Mouse (Mus musculus): ENCODE results near the gene Grid1. TPM values are rescaled to one million over a fixed set of nuclear protein-coding genes. Genes with fewer than 3 reads are reported as not detected.

Gene Grid1
- polyA plus RNA-seq, 1 experiment from 2014 or later, result 0.28 TPM

- Histone ChIP-seq H3K27ac (replicated peaks) (peak overlapping the region; percentile 76), H3K4me3 (peak overlapping the region; percentile 55), H3K27me3 (ENCODE audit: low read depth, poor library complexity, severe bottlenecking) (peaks cover 53% of the 10 kb centered on the region), H3K36me3 (no peaks in the 10 kb centered on the region), H3K4me1 (peaks cover 32% of the 10 kb centered on the region), H3K9me3 (replicated peaks) (no peaks in the 10 kb centered on the region)
- peak; percentile 63 for DNase-seq (ENCODE audit: low spot score)
- 6% methylated on average over 33 of the region's 33 CpGs for WGBS
Observed at GRCm38 (mm10) chr14:34896253-34896982, 76.5 kb downstream of the Grid1 start.

GRCm38 (mm10) chr14:34903854-34904253 is 83.9 kb downstream of the Grid1 start:
- no peak for DNase-seq (ENCODE audit: low spot score)
- Histone ChIP-seq H3K4me1 (peaks cover 13% of the 10 kb centered on the region), H3K9me3 (replicated peaks) (no peaks in the 10 kb centered on the region), H3K4me3 (no peak overlapping the region), H3K27ac (replicated peaks) (no peak overlapping the region; the same call in 1 of the 2 replicates), H3K27me3 (ENCODE audit: low read depth, poor library complexity, severe bottlenecking) (no peaks in the 10 kb centered on the region), H3K36me3 (no peaks in the 10 kb centered on the region)
- WGBS, result 66% methylated on average over 4 of the region's 4 CpGs

- WGBS, result 77% methylated on average over 2 of the region's 2 CpGs
- no peak overlapping the region for H3K27ac ChIP-seq (replicated peaks)
Observed at GRCm38 (mm10) chr14:34905697-34906096, 85.8 kb downstream of the Grid1 start.

DNA sequence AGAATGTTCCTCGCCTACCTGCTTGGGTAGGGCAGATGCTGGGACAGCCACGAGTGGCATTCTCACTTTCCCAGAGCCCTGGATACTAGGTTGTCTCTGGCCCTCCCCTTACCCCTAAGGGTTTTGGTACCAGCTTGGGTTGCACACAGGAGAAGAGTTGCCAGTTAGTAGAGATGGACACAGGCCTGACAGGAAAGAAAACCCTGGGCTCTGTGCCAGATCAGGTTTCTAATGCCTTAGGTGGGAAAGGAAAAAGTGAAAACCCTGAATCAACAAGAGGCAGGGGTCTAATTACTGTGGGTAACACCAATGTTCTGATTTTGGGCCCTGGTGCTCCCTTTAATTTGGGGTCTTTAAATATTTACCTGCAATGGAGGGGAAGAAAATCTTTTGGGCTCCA is 88.5 kb downstream of the Grid1 start:
- no peaks in the 10 kb centered on the region for H3K36me3 ChIP-seq
- DNase-seq (ENCODE audit: low spot score), result no peak
- no peak overlapping the region for H3K27ac ChIP-seq (replicated peaks)
- no peaks in the 10 kb centered on the region for H3K9me3 ChIP-seq (replicated peaks)
- H3K4me1 ChIP-seq, result peaks cover 15% of the 10 kb centered on the region
- H3K27me3 ChIP-seq (ENCODE audit: low read depth, poor library complexity, severe bottlenecking), result no peaks in the 10 kb centered on the region
- WGBS, result 63% methylated on average over 2 of the region's 2 CpGs
- no peak overlapping the region for H3K4me3 ChIP-seq

More at GRCm38 (mm10) chr14:34905697-34906096, 85.8 kb downstream of the Grid1 start:
- H3K9me3 ChIP-seq (replicated peaks), result no peaks in the 10 kb centered on the region
- no peak for DNase-seq (ENCODE audit: low spot score)
- peaks cover 21% of the 10 kb centered on the region for H3K4me1 ChIP-seq
- no peaks in the 10 kb centered on the region for H3K27me3 ChIP-seq (ENCODE audit: low read depth, poor library complexity, severe bottlenecking)
- H3K36me3 ChIP-seq, result no peaks in the 10 kb centered on the region
- H3K4me3 ChIP-seq, result no peak overlapping the region

DNA sequence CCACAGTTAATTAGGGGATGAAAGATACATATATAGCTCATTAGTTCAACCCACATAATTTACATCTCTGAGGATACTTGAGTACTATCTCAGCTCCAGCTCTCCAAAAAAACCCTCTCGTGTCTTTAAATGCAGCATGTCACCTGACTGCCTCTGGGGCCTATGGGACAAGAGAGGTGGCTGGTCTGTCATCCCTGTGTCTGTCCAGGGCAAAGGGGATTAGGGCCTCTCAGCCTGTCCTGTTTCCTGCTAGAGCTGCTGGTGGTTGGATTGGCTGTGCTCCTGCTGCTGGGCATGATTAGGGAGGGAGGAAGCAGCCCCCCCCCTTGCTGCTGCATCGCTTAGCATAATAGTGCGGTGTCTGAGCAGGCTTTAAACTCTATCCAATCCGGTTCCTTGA is 88.9 kb downstream of the Grid1 start:
- Histone ChIP-seq H3K36me3 (no peaks in the 10 kb centered on the region), H3K4me1 (peaks cover 15% of the 10 kb centered on the region), H3K4me3 (no peak overlapping the region), H3K27ac (replicated peaks) (no peak overlapping the region; the same call in 1 of the 2 replicates), H3K27me3 (ENCODE audit: low read depth, poor library complexity, severe bottlenecking) (no peaks in the 10 kb centered on the region), H3K9me3 (replicated peaks) (no peaks in the 10 kb centered on the region)
- WGBS, result 19% methylated on average over 4 of the region's 4 CpGs
- peak; percentile 44 for DNase-seq (ENCODE audit: low spot score)

DNA sequence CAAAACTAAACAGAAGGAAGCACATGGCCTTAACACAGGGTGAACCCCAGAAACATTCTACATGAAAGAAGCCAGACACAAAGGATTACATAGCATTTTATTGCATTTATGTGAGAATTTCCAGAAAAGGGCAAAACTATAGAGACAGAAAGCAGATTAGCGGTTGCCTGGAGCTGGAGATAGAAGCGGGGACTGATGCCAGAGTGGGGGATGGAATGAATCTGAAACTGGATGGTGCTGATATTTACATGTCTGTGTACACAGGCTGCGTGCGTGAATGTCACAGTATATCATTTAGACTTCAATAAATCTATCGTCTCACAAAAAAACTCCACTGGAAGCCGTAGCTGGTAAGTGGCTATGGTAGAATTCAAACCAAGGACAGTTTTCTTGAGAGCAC is 96.4 kb downstream of the Grid1 start:
- H3K4me1 ChIP-seq, result peaks cover 3% of the 10 kb centered on the region; the same call in 1 of the 2 replicates
- WGBS, result 93% methylated on average over 6 of the region's 6 CpGs
- H3K4me3 ChIP-seq, result no peak overlapping the region
- no peaks in the 10 kb centered on the region for H3K9me3 ChIP-seq (replicated peaks)
- no peaks in the 10 kb centered on the region for H3K36me3 ChIP-seq
- no peaks in the 10 kb centered on the region for H3K27me3 ChIP-seq (ENCODE audit: low read depth, poor library complexity, severe bottlenecking)
- H3K27ac ChIP-seq (replicated peaks), result no peak overlapping the region
- DNase-seq (ENCODE audit: low spot score), result no peak

- no peak for DNase-seq (ENCODE audit: low spot score)
- Histone ChIP-seq H3K36me3 (no peaks in the 10 kb centered on the region), H3K4me1 (peaks cover 3% of the 10 kb centered on the region; the same call in 1 of the 2 replicates), H3K27me3 (ENCODE audit: low read depth, poor library complexity, severe bottlenecking) (no peaks in the 10 kb centered on the region), H3K4me3 (no peak overlapping the region), H3K9me3 (replicated peaks) (no peaks in the 10 kb centered on the region), H3K27ac (replicated peaks) (no peak overlapping the region)
- 69% methylated on average over 1 of the region's 1 CpGs for WGBS
Observed at GRCm38 (mm10) chr14:34917111-34917510, 97.2 kb downstream of the Grid1 start.

- no peak for DNase-seq (ENCODE audit: low spot score)
- Histone ChIP-seq H3K4me1 (peaks cover 3% of the 10 kb centered on the region; the same call in 1 of the 2 replicates), H3K9me3 (replicated peaks) (no peaks in the 10 kb centered on the region), H3K27me3 (ENCODE audit: low read depth, poor library complexity, severe bottlenecking) (no peaks in the 10 kb centered on the region), H3K4me3 (no peak overlapping the region), H3K27ac (replicated peaks) (no peak overlapping the region), H3K36me3 (no peaks in the 10 kb centered on the region)
- 78% methylated on average over 6 of the region's 6 CpGs for WGBS
Observed at GRCm38 (mm10) chr14:34919221-34919620, 99.3 kb downstream of the Grid1 start.

DNA sequence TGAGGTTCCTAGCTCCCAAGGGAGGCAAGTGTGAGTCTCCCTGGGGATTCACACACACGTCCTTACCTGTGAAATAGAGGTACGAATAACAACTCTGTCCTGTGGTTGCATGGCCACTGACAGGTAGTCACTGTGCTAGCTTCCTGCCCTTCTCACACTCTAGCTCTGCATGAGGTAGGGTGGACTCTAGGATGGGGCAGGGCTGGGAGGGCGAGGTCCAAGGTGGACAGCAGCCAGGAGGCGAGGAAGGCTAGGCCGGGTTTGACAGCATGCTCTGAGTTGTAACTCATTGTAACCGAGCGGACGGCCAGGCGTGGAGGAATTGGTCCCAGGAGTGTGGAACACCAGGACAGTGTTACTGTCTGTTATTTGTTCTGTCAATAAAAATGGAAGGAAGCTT is 101.4 kb downstream of the Grid1 start:
- Histone ChIP-seq H3K9me3 (replicated peaks) (no peaks in the 10 kb centered on the region), H3K36me3 (no peaks in the 10 kb centered on the region), H3K27me3 (ENCODE audit: low read depth, poor library complexity, severe bottlenecking) (no peaks in the 10 kb centered on the region), H3K4me1 (peaks cover 3% of the 10 kb centered on the region; the same call in 1 of the 2 replicates), H3K27ac (replicated peaks) (no peak overlapping the region), H3K4me3 (no peak overlapping the region)
- no peak for DNase-seq (ENCODE audit: low spot score)
- 89% methylated on average over 9 of the region's 9 CpGs for WGBS

DNA sequence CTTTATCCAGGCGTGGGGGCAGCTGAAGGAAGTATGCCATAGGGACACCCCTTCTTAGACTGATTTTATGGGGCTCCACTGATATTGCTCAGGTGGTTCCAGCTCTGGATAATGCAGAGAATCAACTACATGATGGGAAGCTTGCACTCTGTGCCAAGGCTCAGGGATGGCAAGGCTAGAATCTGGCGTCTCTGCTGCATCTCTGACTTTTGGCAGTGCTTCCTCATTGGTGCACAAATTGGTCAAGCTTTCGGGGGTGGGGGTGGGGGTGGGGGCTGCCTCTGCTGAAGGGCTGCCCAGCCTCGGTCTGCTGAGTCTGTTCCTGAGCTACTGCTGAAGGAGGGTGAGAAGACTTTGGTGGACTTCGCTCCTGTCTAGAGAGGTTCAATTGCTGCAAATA is 105.1 kb downstream of the Grid1 start:
- 81% methylated on average over 5 of the region's 5 CpGs for WGBS
- H3K36me3 ChIP-seq, result no peaks in the 10 kb centered on the region
- no peaks in the 10 kb centered on the region for H3K4me1 ChIP-seq
- DNase-seq (ENCODE audit: low spot score), result no peak
- no peak overlapping the region for H3K27ac ChIP-seq (replicated peaks)
- no peaks in the 10 kb centered on the region for H3K9me3 ChIP-seq (replicated peaks)
- no peaks in the 10 kb centered on the region for H3K27me3 ChIP-seq (ENCODE audit: low read depth, poor library complexity, severe bottlenecking)
- no peak overlapping the region for H3K4me3 ChIP-seq

DNA sequence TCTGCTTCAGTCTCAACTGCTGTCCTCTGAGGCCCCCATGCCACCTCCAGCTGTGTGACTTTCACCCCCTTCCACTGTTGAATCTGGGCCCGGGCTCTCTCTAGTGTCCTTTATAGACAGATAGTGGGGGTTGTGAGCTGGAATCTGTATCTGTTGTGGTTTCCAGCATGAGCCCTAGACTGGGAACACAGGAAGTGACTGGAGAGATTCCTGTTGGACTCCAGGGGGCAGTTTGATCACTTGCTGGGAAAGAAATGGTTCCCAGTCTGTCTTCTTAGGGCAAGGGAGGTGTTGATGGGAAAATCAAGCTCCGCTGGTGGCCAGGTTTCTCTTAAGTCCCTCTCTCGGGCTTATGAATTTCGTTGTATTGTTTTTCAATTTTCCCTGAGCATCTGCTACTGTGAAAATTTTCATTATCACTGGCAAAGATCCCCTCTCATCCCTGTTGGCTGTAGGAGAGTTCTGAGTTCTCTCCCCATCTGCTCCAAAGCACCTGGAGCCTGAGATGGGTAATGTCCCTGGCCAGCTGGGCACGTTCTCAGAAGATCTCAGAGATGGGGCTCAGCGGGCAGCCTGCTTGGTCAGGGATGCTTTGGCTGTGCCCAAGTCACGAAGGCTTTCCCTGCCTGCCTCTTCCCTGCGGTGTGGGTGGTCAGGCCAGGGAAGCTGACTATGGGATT is 110.3 kb downstream of the Grid1 start:
- Histone ChIP-seq H3K4me3 (no peak overlapping the region), H3K36me3 (no peaks in the 10 kb centered on the region), H3K27me3 (ENCODE audit: low read depth, poor library complexity, severe bottlenecking) (no peaks in the 10 kb centered on the region), H3K27ac (replicated peaks) (no peak overlapping the region), H3K9me3 (replicated peaks) (no peaks in the 10 kb centered on the region), H3K4me1 (0 out of 2 replicates have a peak, but pooled peaks cover 3% of the 10 kb centered on the region)
- DNase-seq (ENCODE audit: low spot score), result no peak
- 82% methylated on average over 8 of the region's 8 CpGs for WGBS

DNA sequence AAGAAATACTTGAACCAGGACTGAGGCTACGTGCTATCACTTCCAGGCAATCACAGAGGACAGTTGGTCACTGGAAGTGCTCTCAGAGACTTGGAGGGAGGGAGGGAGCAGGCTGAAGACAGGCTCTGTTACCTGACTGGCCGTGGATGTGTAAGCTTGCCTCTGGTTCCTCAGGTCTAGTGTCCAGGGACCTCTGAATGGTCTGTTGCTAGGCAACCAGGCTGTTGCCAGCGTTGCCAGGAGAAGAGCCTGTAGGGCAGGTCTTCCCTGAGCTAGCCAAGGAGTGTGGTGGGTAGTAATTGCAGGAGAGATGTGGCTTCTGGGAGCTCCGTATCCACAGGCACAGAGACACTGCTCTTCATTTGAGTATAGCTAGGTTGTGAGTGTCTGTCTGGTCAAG is 113.3 kb downstream of the Grid1 start:
- Histone ChIP-seq H3K27ac (replicated peaks) (no peak overlapping the region), H3K9me3 (replicated peaks) (no peaks in the 10 kb centered on the region), H3K27me3 (ENCODE audit: low read depth, poor library complexity, severe bottlenecking) (no peaks in the 10 kb centered on the region), H3K4me1 (0 out of 2 replicates have a peak, but pooled peaks cover 3% of the 10 kb centered on the region), H3K4me3 (no peak overlapping the region), H3K36me3 (no peaks in the 10 kb centered on the region)
- no peak for DNase-seq (ENCODE audit: low spot score)
- 38% methylated on average over 4 of the region's 4 CpGs for WGBS

GRCm38 (mm10) chr14:34936192-34936770 is 116.4 kb downstream of the Grid1 start:
- Histone ChIP-seq H3K36me3 (no peaks in the 10 kb centered on the region), H3K27me3 (ENCODE audit: low read depth, poor library complexity, severe bottlenecking) (no peaks in the 10 kb centered on the region), H3K9me3 (replicated peaks) (no peaks in the 10 kb centered on the region), H3K27ac (replicated peaks) (no peak overlapping the region), H3K4me3 (no peak overlapping the region), H3K4me1 (0 out of 2 replicates have a peak, but pooled peaks cover 3% of the 10 kb centered on the region)
- DNase-seq (ENCODE audit: low spot score), result no peak
- 74% methylated on average over 13 of the region's 13 CpGs for WGBS
